Mouse (Mus musculus) activated CD4-positive, CD25-positive, alpha-beta regulatory T cell, adult 4 months (primary cell): ENCODE data around the gene Rpl23. TPM values are rescaled to one million over a fixed set of nuclear protein-coding genes. Genes with fewer than 3 reads are reported as not detected.
"Not testable (repeated sequence)": the region's sequence is repeated elsewhere in the genome, so short reads cannot be mapped to it uniquely, and the experiment has no call there.

Experiments used
- ATAC-seq: one replicate; pipeline ENCODE4 v1.8.0; 2017
- polyA plus RNA-seq, 2 experiments: library from polyadenylated mRNA; unstranded; fragments of 100-300 nt; shearing (Covaris generic); gene quantifications; one replicate each; pipeline ENCODE4 v1.2.1; 2017

Gene Rpl23
- polyA plus RNA-seq, 2 experiments from 2014 or later = 1,077 to 1,095 TPM

GRCm38 (mm10) chr11:97758942-97759341 is 23.3 kb downstream of the Rpl23 start:
- ATAC-seq = no peak

- ATAC-seq = no peak
These were observed 24.1 kb downstream of the Rpl23 start for GRCm38 (mm10) chr11:97758125-97758524.

GRCm38 (mm10) chr11:97753277-97753676 is 29.0 kb downstream of the Rpl23 start:
- no peak for ATAC-seq

GRCm38 (mm10) chr11:97748496-97748895 is 33.7 kb downstream of the Rpl23 start:
- no peak for ATAC-seq

GRCm38 (mm10) chr11:97747773-97748172 is 34.5 kb downstream of the Rpl23 start:
- ATAC-seq = no peak

- ATAC-seq = no peak
These were observed 36.9 kb downstream of the Rpl23 start for GRCm38 (mm10) chr11:97745331-97745721.

GRCm38 (mm10) chr11:97744718-97745330 is 37.4 kb downstream of the Rpl23 start:
- peak; percentile 94 for ATAC-seq

- ATAC-seq = no peak
These were observed 38.0 kb downstream of the Rpl23 start, which contains the start of gene Pip4k2b for GRCm38 (mm10) chr11:97744063-97744717. Gene Pip4k2b, minus strand, starts transcription at chr11:97744704.

GRCm38 (mm10) chr11:97743423-97743822 is 38.8 kb downstream of the Rpl23 start:
- ATAC-seq = no peak

- no peak for ATAC-seq
These were observed 39.6 kb downstream of the Rpl23 start for GRCm38 (mm10) chr11:97742591-97742990.

GRCm38 (mm10) chr11:97742157-97742556 is 40.1 kb downstream of the Rpl23 start:
- ATAC-seq = no peak

GRCm38 (mm10) chr11:97740190-97740589 is 42.0 kb downstream of the Rpl23 start:
- no peak for ATAC-seq

- ATAC-seq = no peak
These were observed 43.1 kb downstream of the Rpl23 start for GRCm38 (mm10) chr11:97739155-97739554.

- no peak for ATAC-seq
These were observed 43.5 kb downstream of the Rpl23 start for GRCm38 (mm10) chr11:97738703-97739102.

- ATAC-seq = no peak
These were observed 44.6 kb downstream of the Rpl23 start for GRCm38 (mm10) chr11:97737600-97737999.

GRCm38 (mm10) chr11:97736645-97737044 is 45.6 kb downstream of the Rpl23 start:
- no peak for ATAC-seq

GRCm38 (mm10) chr11:97734810-97735209 is 47.4 kb downstream of the Rpl23 start:
- not testable (repeated sequence) for ATAC-seq

GRCm38 (mm10) chr11:97733689-97734088 is 48.5 kb downstream of the Rpl23 start:
- ATAC-seq = no peak

- peak; percentile 8 for ATAC-seq
These were observed 53.5 kb downstream of the Rpl23 start for GRCm38 (mm10) chr11:97728730-97729129.

GRCm38 (mm10) chr11:97728311-97728710 is 53.9 kb downstream of the Rpl23 start:
- peak; percentile 98 for ATAC-seq
